Mouse (Mus musculus) bone marrow macrophage, adult 2 months (primary cell): Measurements from ENCODE around the gene Rabggta.

Experiments used
- CTCF ChIP-seq: IDR thresholded peaks from 2 replicates; pipeline ENCODE4 v1.5.1; 2012; ENCODE audit warnings: low read depth, mild to moderate bottlenecking, low read length, moderate library complexity
- POLR2A ChIP-seq: IDR thresholded peaks from 2 replicates; pipeline ENCODE4 v1.6.1; 2012; ENCODE audit warnings: mild to moderate bottlenecking, low read depth, low read length, borderline replicate concordance

DNA sequence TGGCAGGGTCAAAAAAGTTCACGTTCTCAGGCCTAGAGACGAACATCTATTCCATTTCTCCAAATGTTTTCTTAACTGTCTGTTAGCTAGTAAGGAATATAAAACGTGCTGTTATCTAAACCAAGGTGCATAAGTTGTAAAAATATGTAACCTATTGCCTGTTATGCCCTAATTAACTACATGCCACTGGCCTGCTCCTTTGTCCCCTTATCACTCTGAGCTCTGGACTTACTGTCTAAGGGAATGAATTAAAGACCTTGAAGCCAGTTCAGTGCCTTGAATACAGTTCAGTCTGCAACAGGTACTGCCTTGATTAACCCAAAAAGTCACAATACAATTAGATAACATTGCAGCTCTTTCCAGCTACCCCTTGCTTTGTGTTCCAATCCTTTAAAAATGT, 13.3 kb upstream of the Rabggta start:
- TF ChIP-seq CTCF (no peak), POLR2A (no peak)
